8 mouse cellular contexts compared by ENCODE assay signal in genomic region chr13:98926958-98927242, GRCm38 (mm10). TPM values are rescaled to one million over a fixed set of nuclear protein-coding genes. Genes with fewer than 3 reads are reported as not detected.
DNase-seq lines count a peak whose midpoint lies in the region; ATAC-seq and TF ChIP-seq lines count a peak whose summit lies in the region.

No protein-coding gene starts in this region.

- peaks cover 26% of the 10 kb centered on the region for H3K36me3 ChIP-seq in embryonic facial prominence, embryonic 10.5 days (replicated peaks)
- H3K36me3 ChIP-seq in intestine, embryonic 14.5 days (ENCODE audit: control insufficient read depth, insufficient read depth, low read length), result 0 out of 2 replicates have a peak, but pooled peaks cover under 1% of the 10 kb centered on the region
- H3K36me3 ChIP-seq in neural tube, embryonic 12.5 days, result peaks cover 11% of the 10 kb centered on the region

- no peaks in the 10 kb centered on the region for H3K9me3 ChIP-seq in embryonic facial prominence, embryonic 10.5 days
- H3K9me3 ChIP-seq in intestine, embryonic 14.5 days (ENCODE audit: control insufficient read depth, low read length), result no peaks in the 10 kb centered on the region
- H3K9me3 ChIP-seq in neural tube, embryonic 12.5 days, result no peaks in the 10 kb centered on the region

- H3K4me2 ChIP-seq in intestine, embryonic 14.5 days (ENCODE audit: low read length), result peak overlapping the region; percentile 59
- H3K4me2 ChIP-seq in neural tube, embryonic 12.5 days (replicated peaks), result peak overlapping the region; percentile 77

- WGBS in embryonic facial prominence, embryonic 10.5 days, result 81% methylated on average over 3 of the region's 3 CpGs
- 58% methylated on average over 3 of the region's 3 CpGs for WGBS in intestine, embryonic 14.5 days
- WGBS in neural tube, embryonic 12.5 days, result 86% methylated on average over 3 of the region's 3 CpGs

- no peak for DNase-seq in layer of hippocampus, adult 2 months (ENCODE audit: low spot score in 2 of 2)
- DNase-seq in layer of hippocampus, postnatal 14 days (ENCODE audit: low spot score in 2 of 2), result no peak
- DNase-seq in embryonic facial prominence, embryonic 10.5 days (ENCODE audit: low spot score), result no peak
- no peak for DNase-seq in intestine, embryonic 14.5 days (ENCODE audit: low spot score)
- no peak for DNase-seq in layer of hippocampus, adult 18-20 months (ENCODE audit: low spot score in 2 of 2)
- no peak for DNase-seq in cerebellum, adult 8-10 months
- DNase-seq in kidney, postnatal 10 days, result no peak

- no peak for TF ChIP-seq CTCF in layer of hippocampus, adult 2 months (conservative IDR thresholded peaks at IDR 0.05)

- no peaks in the 10 kb centered on the region for H3K27me3 ChIP-seq in embryonic facial prominence, embryonic 10.5 days (replicated peaks; ENCODE audit: low read depth, poor library complexity, severe bottlenecking)
- H3K27me3 ChIP-seq in intestine, embryonic 14.5 days (replicated peaks; ENCODE audit: control insufficient read depth, insufficient read depth, low read length), result no peaks in the 10 kb centered on the region
- H3K27me3 ChIP-seq in neural tube, embryonic 12.5 days (replicated peaks), result no peaks in the 10 kb centered on the region

- peak overlapping the region; percentile 72 for H3K4me3 ChIP-seq in layer of hippocampus, adult 2 months
- peak overlapping the region; percentile 100 for H3K4me3 ChIP-seq in embryonic facial prominence, embryonic 10.5 days
- peak overlapping the region; percentile 84 for H3K4me3 ChIP-seq in intestine, embryonic 14.5 days (ENCODE audit: low read depth, low read length)
- peak overlapping the region; percentile 76; the same call in 1 of the 2 replicates for H3K4me3 ChIP-seq in neural tube, embryonic 12.5 days

- peaks cover 13% of the 10 kb centered on the region for H3K4me1 ChIP-seq in embryonic facial prominence, embryonic 10.5 days
- H3K4me1 ChIP-seq in intestine, embryonic 14.5 days (replicated peaks; ENCODE audit: control insufficient read depth, insufficient read depth, low read length), result peaks cover 8% of the 10 kb centered on the region; the same call in 1 of the 2 replicates
- H3K4me1 ChIP-seq in neural tube, embryonic 12.5 days, result peaks cover 5% of the 10 kb centered on the region

- H3K27ac ChIP-seq in layer of hippocampus, adult 2 months, result peak overlapping the region; percentile 99
- peak overlapping the region; percentile 100 for H3K27ac ChIP-seq in embryonic facial prominence, embryonic 10.5 days (replicated peaks)
- peak overlapping the region; percentile 99 for H3K27ac ChIP-seq in intestine, embryonic 14.5 days (ENCODE audit: low read depth)
- H3K27ac ChIP-seq in neural tube, embryonic 12.5 days, result peak overlapping the region; percentile 99

- no peak for ATAC-seq in intestine, embryonic 14.5 days (replicated peaks; ENCODE audit: low FRiP score, low TSS enrichment, low read depth)
- ATAC-seq in neural tube, embryonic 12.5 days (ENCODE audit: low FRiP score, low read depth), result no peak

- peak overlapping the region; percentile 100 for H3K9ac ChIP-seq in intestine, embryonic 14.5 days (ENCODE audit: low read length)
- H3K9ac ChIP-seq in neural tube, embryonic 12.5 days, result peak overlapping the region; percentile 99; the same call in 1 of the 2 replicates

RNA-seq across cellular contexts. Expression of gene Tnpo1, which starts 0.7 kb away (rescaled TPM):
- total RNA-seq in layer of hippocampus, adult 2 months (2021), result 10 to 100 TPM; 61.7 to 68.5 TPM
- 10 to 100 TPM; 62.3 to 75.3 TPM for total RNA-seq in layer of hippocampus, postnatal 14 days (2021)
- 78.0 and 79.7 TPM in 2 replicates for polyA plus RNA-seq in embryonic facial prominence, embryonic 10.5 days (2016; fragmentation: Nextera tagmentation; extraction: Ambion mirVana)
- 51.1 and 53.1 TPM in 2 replicates for polyA plus RNA-seq in intestine, embryonic 14.5 days (2014; fragmentation: Nextera tagmentation; extraction: Ambion mirVana)
- polyA plus RNA-seq in neural tube, embryonic 12.5 days (2016; fragmentation: Nextera tagmentation; extraction: Ambion mirVana), result 76.4 and 82.5 TPM in 2 replicates
- total RNA-seq in layer of hippocampus, adult 18-20 months (2021), result 10 to 100 TPM; 67.0 to 67.5 TPM

RNA-seq across cellular contexts. Expression of gene 1700024P04Rik, which starts 57.5 kb away (rescaled TPM):
- not detected for total RNA-seq in layer of hippocampus, adult 2 months (2021)
- total RNA-seq in layer of hippocampus, postnatal 14 days (2021), result not detected
- not detected in 2 replicates for polyA plus RNA-seq in embryonic facial prominence, embryonic 10.5 days (2016; fragmentation: Nextera tagmentation; extraction: Ambion mirVana)
- polyA plus RNA-seq in intestine, embryonic 14.5 days (2014; fragmentation: Nextera tagmentation; extraction: Ambion mirVana), result not detected in 2 replicates
- not detected in 2 replicates for polyA plus RNA-seq in neural tube, embryonic 12.5 days (2016; fragmentation: Nextera tagmentation; extraction: Ambion mirVana)
- total RNA-seq in layer of hippocampus, adult 18-20 months (2021), result not detected
